Mouse (Mus musculus): ENCODE results near the gene Ank. TPM values are rescaled to one million over a fixed set of nuclear protein-coding genes. Genes with fewer than 3 reads are reported as not detected.
"Not testable (repeated sequence)": the region's sequence is repeated elsewhere in the genome, so short reads cannot be mapped to it uniquely, and the experiment has no call there.

Gene Ank
- total RNA-seq, 2 experiments from 2014 or later: 173 to 176 TPM

- peak; percentile 77 to 84 for DNase-seq (ENCODE audit: low spot score in 2 of 2)
- intact Hi-C loops (cut with DNase I): loop anchor here (5.0 kb wide), 1 partner anchor 99 kb away; no protein-coding TSS in a partner anchor
Measured at GRCm38 (mm10) chr15:27461336-27462245, 4.9 kb upstream of the Ank start.

GRCm38 (mm10) chr15:27463876-27464275, 2.6 kb upstream of the Ank start:
- intact Hi-C loops (cut with DNase I): loop anchor here (5.0 kb wide), 1 partner anchor 102 kb away; no protein-coding TSS in a partner anchor
- DNase-seq (ENCODE audit: low spot score in 2 of 2): no peak

GRCm38 (mm10) chr15:27465391-27466005, 979 bp upstream of the Ank start:
- DNase-seq (ENCODE audit: low spot score in 2 of 2): peak in 1 of 2 experiments; percentile 57
- intact Hi-C loops (cut with DNase I): loop anchor here (1.0 to 5.0 kb wide), 4 partner anchors 72 to 147 kb away; no protein-coding TSS in a partner anchor

- intact Hi-C loops (cut with DNase I): loop anchor here (2.0 to 5.0 kb wide), 3 partner anchors 70 to 146 kb away; no protein-coding TSS in a partner anchor
- no peak for DNase-seq (ENCODE audit: low spot score in 2 of 2)
Measured at GRCm38 (mm10) chr15:27467081-27467491, 609 bp downstream of the Ank start.

GRCm38 (mm10) chr15:27467641-27468040, 1.2 kb downstream of the Ank start:
- DNase-seq (ENCODE audit: low spot score in 2 of 2): peak in 1 of 2 experiments; percentile 44

GRCm38 (mm10) chr15:27468822-27469488, 2.5 kb downstream of the Ank start:
- DNase-seq (ENCODE audit: low spot score in 2 of 2): no peak
- intact Hi-C loops (cut with DNase I): loop anchor here (5.0 kb wide), 2 partner anchors 68 to 113 kb away; no protein-coding TSS in a partner anchor

More at GRCm38 (mm10) chr15:27467641-27468040, 1.2 kb downstream of the Ank start:
- intact Hi-C loops (cut with DNase I): loop anchor here (2.0 to 5.0 kb wide), 3 partner anchors 70 to 145 kb away; no protein-coding TSS in a partner anchor

- intact Hi-C loops (cut with DNase I); DNase-seq (ENCODE audit: low spot score in 2 of 2): not testable (repeated sequence)
Measured at GRCm38 (mm10) chr15:27470346-27470745, 3.9 kb downstream of the Ank start.

GRCm38 (mm10) chr15:27472315-27472714, 5.8 kb downstream of the Ank start:
- no peak for DNase-seq (ENCODE audit: low spot score in 2 of 2)
- intact Hi-C loops (cut with DNase I): no loop called here

GRCm38 (mm10) chr15:27475988-27476387, 9.5 kb downstream of the Ank start:
- no peak for DNase-seq (ENCODE audit: low spot score in 2 of 2)
- intact Hi-C loops (cut with DNase I): no loop called here

- intact Hi-C loops (cut with DNase I): no loop called here
- no peak for DNase-seq (ENCODE audit: low spot score in 2 of 2)
Measured at GRCm38 (mm10) chr15:27476671-27477070, 10.2 kb downstream of the Ank start.

GRCm38 (mm10) chr15:27477159-27477558, 10.7 kb downstream of the Ank start:
- intact Hi-C loops (cut with DNase I): no loop called here
- DNase-seq (ENCODE audit: low spot score in 2 of 2): no peak

- intact Hi-C loops (cut with DNase I): no loop called here
- DNase-seq (ENCODE audit: low spot score in 2 of 2): no peak
Measured at GRCm38 (mm10) chr15:27477630-27478029, 11.2 kb downstream of the Ank start.

- no peak for DNase-seq (ENCODE audit: low spot score in 2 of 2)
- intact Hi-C loops (cut with DNase I): no loop called here
Measured at GRCm38 (mm10) chr15:27480333-27481015, 14.0 kb downstream of the Ank start.

- no peak for DNase-seq (ENCODE audit: low spot score in 2 of 2)
- intact Hi-C loops (cut with DNase I): no loop called here
Measured at GRCm38 (mm10) chr15:27481956-27482355, 15.5 kb downstream of the Ank start.

- no peak for DNase-seq (ENCODE audit: low spot score in 2 of 2)
- intact Hi-C loops (cut with DNase I): no loop called here
Measured at GRCm38 (mm10) chr15:27483183-27483582, 16.7 kb downstream of the Ank start.

GRCm38 (mm10) chr15:27485567-27486278, 19.2 kb downstream of the Ank start:
- intact Hi-C loops (cut with DNase I): loop anchor here (5.0 kb wide), 1 partner anchor 87 kb away; no protein-coding TSS in a partner anchor
- no peak for DNase-seq (ENCODE audit: low spot score in 2 of 2)

- intact Hi-C loops (cut with DNase I): loop anchor here (5.0 kb wide), 1 partner anchor 86 kb away; no protein-coding TSS in a partner anchor
Measured at GRCm38 (mm10) chr15:27486279-27486618, 19.8 kb downstream of the Ank start.

GRCm38 (mm10) chr15:27487059-27487458, 20.6 kb downstream of the Ank start:
- no peak for DNase-seq (ENCODE audit: low spot score in 2 of 2)
- intact Hi-C loops (cut with DNase I): loop anchor here (5.0 kb wide), 1 partner anchor 85 kb away; no protein-coding TSS in a partner anchor

More at GRCm38 (mm10) chr15:27486279-27486618, 19.8 kb downstream of the Ank start:
- no peak for DNase-seq (ENCODE audit: low spot score in 2 of 2)

All from left cerebral cortex, postnatal 14 days (tissue).